In genomic region chr4:143155036-143155435, GRCm38 (mm10) we compare ENCODE assay signal across 14 mouse cellular contexts.
"Had no signal": no experiment of that assay in that cellular context is flagged by ENCODE, and none has a peak within 500 bp of the region (broad histone marks: within the 10 kb centered on the region; RNA-seq: fewer than 3 reads in every experiment).

No protein-coding gene starts in this region.

- H3K4me3 ChIP-seq: limb, embryonic 12.5 days; liver, embryonic 12.5 days; lung, embryonic 15.5 days; midbrain, embryonic 15.5 days; neural tube, embryonic 12.5 days; stomach, embryonic 15.5 days had no signal

- DNase-seq: kidney, adult 9 months; kidney, postnatal 4 days; lung, postnatal 14 days; right cerebral cortex, postnatal 4 days; thymus, postnatal 4 days had no signal

- H3K36me3 ChIP-seq: midbrain, embryonic 15.5 days; neural tube, embryonic 12.5 days; stomach, embryonic 15.5 days had no signal

- H3K27ac ChIP-seq: kidney, postnatal 0 days; limb, embryonic 12.5 days; liver, embryonic 12.5 days; lung, embryonic 15.5 days; macrophage; midbrain, embryonic 15.5 days; neural tube, embryonic 12.5 days; stomach, embryonic 15.5 days had no signal

- H3K27me3 ChIP-seq: limb, embryonic 12.5 days; liver, embryonic 12.5 days; lung, embryonic 15.5 days; midbrain, embryonic 15.5 days; neural tube, embryonic 12.5 days; stomach, embryonic 15.5 days had no signal

- ATAC-seq: intestine, postnatal 0 days; liver, embryonic 12.5 days; midbrain, embryonic 15.5 days had no signal
